Mouse (Mus musculus) midbrain, embryonic 14.5 days (tissue): ENCODE results near the gene Gm10378. TPM values are rescaled to one million over a fixed set of nuclear protein-coding genes. Genes with fewer than 3 reads are reported as not detected.
"Not testable (repeated sequence)": the region's sequence is repeated elsewhere in the genome, so short reads cannot be mapped to it uniquely, and the experiment has no call there.

Source experiments
- ATAC-seq: fragments of 200-750 bp; cut with Nextera tagmentation; 2 replicates; pipeline ENCODE4 v1.8.0; 2017; ENCODE audit warnings: moderate number of reproducible peaks, moderate library complexity; ENCODE audit not compliant: low FRiP score, low TSS enrichment
- DNase-seq: peaks from one replicate; pipeline ENCODE4 v3.0.0-alpha.2; 2015
- H3K27ac ChIP-seq: fragments of 300-500 bp; sonication (generic); replicated peaks from 2 replicates; pipeline ENCODE4 v1.5.1; 2014; ENCODE audit warnings: mild to moderate bottlenecking, low read depth, low read length, moderate library complexity
- H3K27me3 ChIP-seq: fragments of 300-500 bp; sonication (generic); 2 replicates; pipeline ENCODE4 v1.6.1; 2014; ENCODE audit warnings: low read length, control low read depth, mixed read lengths; ENCODE audit not compliant: control insufficient read depth, insufficient read depth
- H3K36me3 ChIP-seq: fragments of 300-500 bp; sonication (generic); 2 replicates; pipeline ENCODE4 v1.6.1; 2014; ENCODE audit warnings: low read length, control low read depth; ENCODE audit not compliant: control insufficient read depth, insufficient read depth
- H3K4me1 ChIP-seq: fragments of 300-500 bp; sonication (generic); 2 replicates; pipeline ENCODE4 v1.6.1; 2014; ENCODE audit warnings: mild to moderate bottlenecking, antibody characterized with exemption, low read length, control low read depth; ENCODE audit not compliant: control insufficient read depth, insufficient read depth
- H3K4me2 ChIP-seq: fragments of 300-500 bp; sonication (generic); 2 replicates; pipeline ENCODE4 v1.6.1; 2014; ENCODE audit warnings: mild to moderate bottlenecking, low read length, moderate library complexity
- H3K4me3 ChIP-seq: fragments of 300-500 bp; sonication (generic); replicated peaks from 2 replicates; pipeline ENCODE4 v1.5.1; 2014; ENCODE audit warnings: low read depth, low read length
- H3K9ac ChIP-seq: fragments of 300-500 bp; sonication (generic); replicated peaks from 2 replicates; pipeline ENCODE4 v1.6.1; 2014; ENCODE audit warnings: mild to moderate bottlenecking, low read length, moderate library complexity
- H3K9me3 ChIP-seq: fragments of 300-500 bp; sonication (generic); 2 replicates; pipeline ENCODE4 v1.6.1; 2016; ENCODE audit warnings: low read length, control low read depth, mixed read lengths; ENCODE audit not compliant: control insufficient read depth
- WGBS: fragments of 180-500 bp; shearing (Covaris S2); extraction: QIAGEN DNeasy Blood & Tissue Kit; methylation state at CpG from one replicate; pipeline ENCODE4 v1.1.7; 2014; 5-methylcytosine and 5-hydroxymethylcytosine counted together
- microRNA-seq: library from miRNA; unstranded; fragments of <30 nt; microRNA quantifications from one replicate; pipeline ENCODE4, GENCODE M21; 2016
- polyA plus RNA-seq: library from polyadenylated mRNA; unstranded; fragments of >200 nt; fragmentation: Nextera tagmentation; extraction: Ambion mirVana; gene quantifications from 2 replicates; pipeline ENCODE4 v1.2.1, GENCODE M21; 2014

Gene Gm10378
- not detected in 2 replicates for polyA plus RNA-seq

DNA sequence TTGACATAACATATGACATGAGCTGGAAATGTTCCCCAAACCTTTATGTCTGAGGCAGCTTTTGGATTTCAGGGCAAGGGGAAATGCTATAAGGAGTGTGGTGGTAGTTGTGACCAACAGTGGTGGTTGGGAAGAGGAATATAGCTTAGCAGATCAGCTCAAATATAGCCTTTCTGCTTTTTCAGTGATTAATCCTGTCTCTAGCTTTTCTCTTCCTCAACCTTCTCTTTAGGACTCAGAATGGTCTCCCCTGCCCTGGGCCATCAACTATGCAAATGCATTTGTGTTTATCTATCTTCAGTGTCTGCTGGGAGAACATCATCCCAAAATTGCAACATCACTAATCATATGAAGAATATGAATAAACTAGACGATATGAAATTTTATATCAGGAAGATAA lies at the start of gene Gm10378:
Gm10378 (plus strand) TSS at position 301 of the 400 bp plus-strand sequence.
- not testable (repeated sequence) for DNase-seq, H3K36me3 ChIP-seq
- WGBS = no CpG with 5 or more reads among the region's 1 CpGs

DNA sequence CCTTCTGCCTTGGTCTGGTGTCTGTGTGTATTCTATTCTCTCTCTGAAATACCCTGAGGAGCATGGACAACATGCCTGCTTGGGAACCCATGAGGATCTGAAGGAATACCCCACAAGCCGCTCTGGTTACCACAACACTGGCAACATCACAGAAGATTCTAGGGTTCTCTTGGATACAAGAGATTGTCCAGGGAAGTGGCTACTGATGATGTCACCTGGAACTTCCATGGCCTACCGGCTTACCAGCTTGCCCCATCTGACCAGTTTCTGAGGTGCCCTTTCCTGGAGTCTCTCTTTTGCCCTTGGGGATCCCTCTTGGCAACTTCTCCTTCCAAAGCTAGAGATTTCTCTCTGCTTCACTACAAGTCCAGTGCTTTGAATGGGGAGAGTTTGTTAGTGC lies 13.9 kb upstream of the Gm10378 start, which contains the start of gene Gm3633:
Gm3633 (minus strand) TSS at position 101 of the 400 bp plus-strand sequence.
- not testable (repeated sequence) for H3K4me3 ChIP-seq, H3K9ac ChIP-seq, H3K27me3 ChIP-seq, ATAC-seq, H3K9me3 ChIP-seq, H3K4me1 ChIP-seq, H3K27ac ChIP-seq, H3K4me2 ChIP-seq, H3K36me3 ChIP-seq, DNase-seq
- no CpG with 5 or more reads among the region's 2 CpGs for WGBS

More for the DNA sequence above, at the start of gene Gm10378:
- H3K9me3 ChIP-seq, H3K9ac ChIP-seq, ATAC-seq, H3K4me1 ChIP-seq, H3K4me2 ChIP-seq, H3K27ac ChIP-seq, H3K27me3 ChIP-seq, H3K4me3 ChIP-seq: not testable (repeated sequence)

Small RNA genes lying within 50 kb of the gene (microRNA-seq; reads per million reads assigned to microRNA genes)
- gene Gm23620 (not detected), gene Gm25228 (not detected)

Other genes starting within 250 kb of the Gm10378 start
- gene Gm8005, start 216.3 kb upstream of the Gm10378 start, polyA plus RNA-seq = not detected in 2 replicates
- not detected in 2 replicates for gene Gm8011, start 192.1 kb upstream of the Gm10378 start, polyA plus RNA-seq
- not detected in 2 replicates for gene Gm8020, start 153.6 kb upstream of the Gm10378 start, polyA plus RNA-seq
- gene Gm8024, start 131.7 kb upstream of the Gm10378 start, polyA plus RNA-seq = not detected in 2 replicates
- not detected in 2 replicates for gene Gm17124, start 56.1 kb upstream of the Gm10378 start, polyA plus RNA-seq
- not detected in 2 replicates for gene Gm3633, start 14.0 kb upstream of the Gm10378 start, polyA plus RNA-seq
- gene Gm3015, start 112.9 kb downstream of the Gm10378 start, polyA plus RNA-seq = not detected in 2 replicates
- gene Gm10377, start 142.0 kb downstream of the Gm10378 start, polyA plus RNA-seq = not detected in 2 replicates
- not detected in 2 replicates for gene Gm21977, start 197.5 kb downstream of the Gm10378 start, polyA plus RNA-seq